Mouse (Mus musculus): ENCODE results near the gene Olfr984. TPM values are rescaled to one million over a fixed set of nuclear protein-coding genes. Genes with fewer than 3 reads are reported as not detected.

The Olfr984 gene
- polyA plus RNA-seq, 1 experiment from 2014 or later, result not detected

DNA sequence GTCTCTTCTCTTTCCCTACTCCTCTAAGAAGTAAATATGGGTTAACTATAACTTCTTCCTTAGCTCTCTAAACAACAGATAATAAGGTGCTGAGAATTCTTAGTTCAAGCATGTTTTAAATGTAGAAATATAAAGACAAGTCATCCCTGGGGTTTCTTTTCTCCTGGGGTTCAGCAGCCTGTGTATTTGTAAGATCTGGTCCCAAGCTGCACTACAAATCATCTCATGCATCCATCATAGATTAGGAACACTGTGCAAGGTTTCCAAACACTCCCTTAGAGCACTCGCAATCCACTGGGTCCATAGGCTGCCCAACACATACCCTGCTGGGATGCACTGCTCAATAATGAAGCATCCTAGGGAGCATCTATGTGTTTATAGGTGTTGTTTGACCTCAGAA is 16.1 kb upstream of the Olfr984 start, which contains the start of gene Olfr985:
TSS of gene Olfr985 (minus strand) at position 101 of the 400 bp plus-strand sequence.
- no peak for TF ChIP-seq CTCF (IDR thresholded peaks at IDR 0.05; ENCODE audit: low read depth)
- Histone ChIP-seq H3K4me1 (replicated peaks; ENCODE audit: insufficient read depth, low read length) (no peaks in the 10 kb centered on the region), H3K9me3 (replicated peaks; ENCODE audit: low read length) (no peaks in the 10 kb centered on the region), H3K9ac (ENCODE audit: low read depth, low read length) (no peak within 1 kb of the TSS), H3K27ac (no peak within 1 kb of the TSS), H3K36me3 (ENCODE audit: insufficient read depth, low read length) (no peaks in the 10 kb centered on the region), H3K4me2 (ENCODE audit: low read length) (no peak within 1 kb of the TSS), H3K4me3 (replicated peaks; ENCODE audit: low read depth, low read length) (no peak within 1 kb of the TSS), H3K27me3 (ENCODE audit: insufficient read depth, low read length) (no peaks in the 10 kb centered on the region)
- ATAC-seq (replicated peaks; ENCODE audit: low FRiP score, low read depth) (no peak), DNase-seq (ENCODE audit: low spot score) (no peak)
- 90% methylated on average over 1 of the region's 1 CpGs for WGBS

GRCm38 (mm10) chr9:40117287-40117659 is 3.3 kb upstream of the Olfr984 start:
- ATAC-seq (replicated peaks; ENCODE audit: low FRiP score, low read depth) (no peak), DNase-seq (ENCODE audit: low spot score) (peak; percentile 38)
- peak overlapping the region; percentile 47 for H3K27ac ChIP-seq
- no peaks in the 10 kb centered on the region for H3K36me3 ChIP-seq (ENCODE audit: insufficient read depth, low read length)
- no peak overlapping the region for H3K9ac ChIP-seq (ENCODE audit: low read depth, low read length)
- H3K9me3 ChIP-seq (replicated peaks; ENCODE audit: low read length), result no peaks in the 10 kb centered on the region
- H3K4me3 ChIP-seq (replicated peaks; ENCODE audit: low read depth, low read length), result no peak overlapping the region
- TF ChIP-seq CTCF (IDR thresholded peaks at IDR 0.05; ENCODE audit: low read depth), result no peak
- no peaks in the 10 kb centered on the region for H3K27me3 ChIP-seq (ENCODE audit: insufficient read depth, low read length)
- WGBS, result 53% methylated on average over 5 of the region's 5 CpGs
- peaks cover 3% of the 10 kb centered on the region; the same call in 1 of the 2 replicates for H3K4me1 ChIP-seq (replicated peaks; ENCODE audit: insufficient read depth, low read length)
- H3K4me2 ChIP-seq (ENCODE audit: low read length), result peak overlapping the region; percentile 27; the same call in 1 of the 2 replicates

- ATAC-seq (replicated peaks; ENCODE audit: low FRiP score, low read depth) (peak; percentile 61; the same call in 1 of the 2 replicates), DNase-seq (ENCODE audit: low spot score) (peak; percentile 64)
- Histone ChIP-seq H3K36me3 (ENCODE audit: insufficient read depth, low read length) (no peaks in the 10 kb centered on the region), H3K4me2 (ENCODE audit: low read length) (peak overlapping the region; percentile 27; the same call in 1 of the 2 replicates), H3K9ac (ENCODE audit: low read depth, low read length) (no peak overlapping the region), H3K27ac (peak overlapping the region; percentile 47), H3K9me3 (replicated peaks; ENCODE audit: low read length) (no peaks in the 10 kb centered on the region), H3K27me3 (ENCODE audit: insufficient read depth, low read length) (no peaks in the 10 kb centered on the region), H3K4me1 (replicated peaks; ENCODE audit: insufficient read depth, low read length) (peaks cover 3% of the 10 kb centered on the region; the same call in 1 of the 2 replicates), H3K4me3 (replicated peaks; ENCODE audit: low read depth, low read length) (no peak overlapping the region)
- WGBS, result 40% methylated on average over 10 of the region's 10 CpGs
- no peak for TF ChIP-seq CTCF (IDR thresholded peaks at IDR 0.05; ENCODE audit: low read depth)
Observed at GRCm38 (mm10) chr9:40116645-40117286, 2.8 kb upstream of the Olfr984 start.

DNA sequence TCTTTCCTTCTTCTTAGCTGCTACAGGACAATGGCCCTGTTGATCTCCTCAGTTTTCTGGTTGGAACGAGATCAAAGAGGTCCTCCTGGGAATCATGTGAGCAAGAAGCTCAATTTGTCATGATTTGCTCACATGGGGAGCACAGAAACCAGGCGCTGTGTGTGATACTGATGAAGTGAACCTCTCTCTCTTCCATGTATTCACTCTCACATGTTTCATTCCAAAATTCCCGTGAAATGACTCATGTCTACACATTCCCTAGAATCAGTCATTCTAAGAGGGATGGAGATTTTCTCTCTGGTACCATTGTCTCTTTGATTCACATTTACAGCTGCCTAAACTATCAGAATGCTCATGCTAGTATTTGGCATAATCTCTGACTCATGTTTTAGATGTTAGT is 19.2 kb downstream of the Olfr984 start:
- TF ChIP-seq CTCF (IDR thresholded peaks at IDR 0.05; ENCODE audit: low read depth), result no peak
- WGBS, result 64% methylated on average over 3 of the region's 3 CpGs
- H3K4me3 ChIP-seq (replicated peaks; ENCODE audit: low read depth, low read length), result no peak overlapping the region
- ATAC-seq (replicated peaks; ENCODE audit: low FRiP score, low read depth), result no peak
- no peak overlapping the region for H3K27ac ChIP-seq
- H3K36me3 ChIP-seq (ENCODE audit: insufficient read depth, low read length), result no peaks in the 10 kb centered on the region
- DNase-seq (ENCODE audit: low spot score), result no peak
- H3K27me3 ChIP-seq (ENCODE audit: insufficient read depth, low read length), result no peaks in the 10 kb centered on the region
- H3K9me3 ChIP-seq (replicated peaks; ENCODE audit: low read length), result no peaks in the 10 kb centered on the region
- no peak overlapping the region for H3K9ac ChIP-seq (ENCODE audit: low read depth, low read length)
- no peaks in the 10 kb centered on the region for H3K4me1 ChIP-seq (replicated peaks; ENCODE audit: insufficient read depth, low read length)
- no peak overlapping the region for H3K4me2 ChIP-seq (ENCODE audit: low read length)

- TF ChIP-seq CTCF (IDR thresholded peaks at IDR 0.05; ENCODE audit: low read depth), result no peak
- Histone ChIP-seq H3K27me3 (ENCODE audit: insufficient read depth, low read length) (no peaks in the 10 kb centered on the region), H3K27ac (no peak within 1 kb of the TSS), H3K9ac (ENCODE audit: low read depth, low read length) (no peak within 1 kb of the TSS), H3K4me1 (replicated peaks; ENCODE audit: insufficient read depth, low read length) (no peaks in the 10 kb centered on the region), H3K36me3 (ENCODE audit: insufficient read depth, low read length) (no peaks in the 10 kb centered on the region), H3K4me3 (replicated peaks; ENCODE audit: low read depth, low read length) (no peak within 1 kb of the TSS), H3K9me3 (replicated peaks; ENCODE audit: low read length) (no peaks in the 10 kb centered on the region), H3K4me2 (ENCODE audit: low read length) (no peak within 1 kb of the TSS)
- 78% methylated on average over 2 of the region's 2 CpGs for WGBS
- DNase-seq (ENCODE audit: low spot score) (no peak), ATAC-seq (replicated peaks; ENCODE audit: low FRiP score, low read depth) (no peak)
Observed at GRCm38 (mm10) chr9:40093495-40093894, 20.5 kb downstream of the Olfr984 start, which contains the start of gene Olfr983. TSS of gene Olfr983 (minus strand) at chr9:40093595.

GRCm38 (mm10) chr9:40073529-40073928 is 40.5 kb downstream of the Olfr984 start, which contains the start of gene Olfr982:
TSS of gene Olfr982 (plus strand) at chr9:40073829.
- Histone ChIP-seq H3K4me2 (ENCODE audit: low read length) (no peak within 1 kb of the TSS), H3K27me3 (ENCODE audit: insufficient read depth, low read length) (no peaks in the 10 kb centered on the region), H3K4me3 (replicated peaks; ENCODE audit: low read depth, low read length) (no peak within 1 kb of the TSS), H3K9ac (ENCODE audit: low read depth, low read length) (no peak within 1 kb of the TSS), H3K4me1 (replicated peaks; ENCODE audit: insufficient read depth, low read length) (no peaks in the 10 kb centered on the region), H3K27ac (no peak within 1 kb of the TSS), H3K9me3 (replicated peaks; ENCODE audit: low read length) (no peaks in the 10 kb centered on the region), H3K36me3 (ENCODE audit: insufficient read depth, low read length) (no peaks in the 10 kb centered on the region)
- DNase-seq (ENCODE audit: low spot score) (no peak), ATAC-seq (replicated peaks; ENCODE audit: low FRiP score, low read depth) (no peak)
- TF ChIP-seq CTCF (IDR thresholded peaks at IDR 0.05; ENCODE audit: low read depth), result no peak
- WGBS, result 80% methylated on average over 2 of the region's 2 CpGs

Data from kidney, postnatal 0 days (tissue).